Mouse (Mus musculus): ENCODE measurements around the gene Tph2.

Tph2 gene

DNA sequence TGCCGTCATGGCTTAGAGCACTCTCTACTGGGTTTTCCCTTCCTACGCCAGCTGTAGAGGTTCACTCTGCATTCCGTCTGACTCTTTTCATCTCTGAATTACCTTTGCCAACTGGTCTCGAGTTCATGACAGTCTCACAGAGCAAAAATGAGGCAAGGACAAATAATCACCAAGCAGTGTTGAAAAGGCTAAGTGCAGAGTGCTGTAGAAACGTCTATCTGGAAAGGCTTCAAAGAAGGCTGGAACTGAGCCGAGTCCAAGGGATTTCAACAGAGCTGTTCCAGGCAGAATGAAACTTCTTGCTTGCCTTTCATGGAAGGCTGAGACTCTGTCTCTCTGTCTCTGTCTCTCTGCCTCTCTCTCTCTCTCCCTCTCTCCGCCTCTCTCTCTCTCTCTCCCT lies 47.8 kb downstream of the Tph2 start:
- no peak for DNase-seq (ENCODE audit: low spot score in 2 of 2)

DNA sequence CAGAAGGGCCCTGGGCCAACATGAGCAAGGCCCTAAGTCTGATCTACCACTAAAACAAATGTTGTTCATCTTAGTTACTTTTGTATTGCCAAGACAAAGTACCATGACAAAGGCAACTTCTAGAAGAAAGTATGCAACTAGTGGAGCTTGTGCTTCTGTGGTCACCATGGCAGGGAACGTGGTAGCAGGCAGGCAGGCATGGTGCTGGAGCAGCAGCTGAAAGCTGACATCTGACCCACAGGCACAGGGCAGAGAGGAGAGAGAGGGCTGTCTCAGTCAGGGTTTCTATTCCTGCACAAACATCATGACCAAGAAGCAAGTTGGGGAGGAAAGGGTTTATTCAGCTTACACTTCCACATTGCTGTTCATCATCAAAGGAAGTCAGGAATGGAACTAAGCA lies 56.9 kb downstream of the Tph2 start:
- DNase-seq (ENCODE audit: low spot score in 2 of 2), result no peak

DNA sequence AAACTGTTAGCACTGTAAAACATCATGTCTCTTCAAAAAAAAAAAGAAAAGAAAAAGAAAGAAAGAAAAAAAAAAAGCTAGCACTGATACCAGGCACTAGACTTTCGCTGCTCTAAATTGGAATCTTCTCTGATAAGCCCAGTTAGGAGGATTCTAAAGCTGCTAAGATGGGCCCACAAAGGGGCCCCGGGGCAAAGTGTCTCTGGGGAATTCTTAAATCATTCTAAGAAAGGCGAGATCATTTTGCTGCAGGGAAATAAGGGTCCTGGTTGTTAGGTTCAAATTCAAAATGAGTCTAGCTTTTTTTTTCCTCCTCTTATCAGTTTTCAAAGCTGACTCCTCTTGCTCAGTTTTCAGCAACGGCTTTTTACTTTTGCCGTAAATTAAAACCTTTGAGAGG lies 59.3 kb downstream of the Tph2 start:
- DNase-seq (ENCODE audit: low spot score in 2 of 2), result no peak

DNA sequence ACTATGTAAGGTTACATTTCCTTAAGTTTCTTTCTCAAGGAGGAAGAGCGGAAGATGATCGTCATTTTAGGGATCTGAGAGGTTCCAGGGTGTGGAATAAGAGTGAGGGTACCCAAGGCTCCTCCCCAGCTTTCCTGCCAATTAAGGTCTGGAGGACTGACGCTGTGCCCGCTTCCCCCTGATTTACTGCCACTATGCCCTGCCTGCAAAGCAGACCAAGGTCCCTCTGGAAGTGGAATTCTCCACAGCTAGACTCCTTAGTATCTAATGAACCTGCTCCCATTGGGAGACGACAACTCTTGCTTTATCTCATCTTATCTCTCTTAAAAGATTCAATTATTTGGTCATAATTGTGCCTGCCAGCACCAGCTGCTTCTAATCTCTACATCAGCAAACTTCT lies 59.8 kb downstream of the Tph2 start:
- no peak for DNase-seq (ENCODE audit: low spot score in 2 of 2)

DNA sequence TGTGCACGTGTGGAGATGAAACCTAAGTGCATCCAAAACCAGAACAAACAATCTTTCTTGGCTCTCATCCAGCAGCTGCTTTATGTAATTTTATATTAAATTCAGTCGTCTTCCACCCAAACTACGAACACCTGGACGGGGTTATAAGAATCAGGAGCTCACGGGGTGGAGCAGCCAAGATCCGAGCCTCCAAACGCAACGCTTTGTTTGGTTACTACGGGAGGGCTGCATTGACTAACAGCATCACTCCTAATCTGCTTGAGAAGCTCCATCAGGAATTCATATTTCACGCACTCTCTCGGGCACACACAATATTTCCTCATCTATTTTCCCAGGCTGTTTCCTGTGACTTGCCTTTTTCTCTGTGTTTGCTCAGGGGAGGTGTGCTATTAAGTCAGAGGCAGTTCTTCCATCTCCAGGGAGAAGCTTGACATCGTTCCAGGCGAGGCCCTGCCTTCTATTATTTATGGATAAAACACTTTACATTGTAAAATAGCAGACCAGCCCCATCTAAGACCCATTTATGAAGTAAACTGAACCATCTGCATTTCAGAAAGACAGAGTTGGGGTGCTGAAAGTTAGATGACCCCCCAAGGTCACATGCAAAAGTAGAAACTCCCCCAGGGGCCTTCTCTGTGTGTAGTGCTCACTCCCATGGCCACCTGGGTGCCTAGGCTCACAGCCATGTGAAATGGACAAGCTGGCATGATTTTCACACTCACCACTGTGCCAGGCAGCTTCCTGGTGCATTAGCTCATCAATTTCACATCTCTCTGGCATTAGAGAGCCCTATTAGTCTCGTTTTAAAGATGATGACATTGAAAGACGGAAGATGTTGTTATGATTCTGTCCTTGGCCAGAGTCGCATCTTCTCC lies 76.9 kb downstream of the Tph2 start:
- no peak for DNase-seq (ENCODE audit: low spot score in 2 of 2)

DNA sequence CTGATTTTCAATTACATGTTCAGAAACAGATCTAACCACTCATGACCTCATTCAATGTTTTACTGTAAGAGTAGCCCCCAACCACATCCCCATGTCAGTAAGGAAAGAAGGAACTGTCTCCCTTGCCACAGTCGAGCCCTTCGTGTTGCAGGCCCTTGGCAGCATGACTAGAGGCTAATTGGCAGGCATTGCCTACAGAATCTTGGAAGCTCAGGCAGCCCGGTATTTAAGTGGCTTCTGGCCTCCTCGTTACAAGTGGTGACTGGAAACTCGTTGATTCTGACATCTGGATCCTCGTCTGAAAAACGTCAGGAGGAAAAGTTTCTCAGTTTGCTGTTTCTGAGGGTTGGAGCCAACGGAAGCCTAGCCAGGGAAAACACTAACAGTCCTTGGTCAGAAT lies 80.6 kb downstream of the Tph2 start:
- DNase-seq (ENCODE audit: low spot score in 2 of 2), result no peak

DNA sequence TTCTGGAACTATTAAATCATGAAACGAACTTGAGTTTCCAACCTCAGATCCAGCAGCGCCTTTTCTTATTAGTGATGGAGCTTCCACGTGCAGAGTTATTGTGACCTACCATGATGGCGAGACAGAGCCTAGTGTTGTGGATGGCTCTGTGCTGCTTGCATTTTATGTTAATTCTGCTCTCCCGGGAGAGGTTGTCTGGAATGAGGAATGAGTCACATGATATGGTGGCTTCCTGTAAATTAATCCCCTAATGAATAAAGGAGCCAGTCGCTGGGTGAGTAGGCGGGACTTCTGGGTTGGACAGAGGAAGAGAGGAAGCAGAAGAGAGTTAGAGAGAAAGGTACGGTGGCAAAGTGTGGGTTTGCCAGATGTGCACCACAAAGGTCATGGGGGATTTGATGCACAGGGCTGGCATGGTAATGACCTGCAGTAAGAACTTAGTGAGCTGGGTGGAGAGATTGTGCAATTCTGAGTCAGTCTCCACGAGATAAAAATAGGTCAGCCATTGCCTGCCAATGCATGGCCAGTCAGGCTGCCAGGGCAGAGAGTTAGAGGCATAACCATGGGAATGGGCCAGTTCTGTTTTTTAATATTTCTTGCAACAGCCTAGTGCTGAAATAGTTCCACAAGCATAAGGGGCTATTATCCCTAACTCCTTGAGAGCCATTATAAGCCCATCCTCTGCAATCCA lies 84.8 kb downstream of the Tph2 start:
- no peak for DNase-seq (ENCODE audit: low spot score in 2 of 2)

DNA sequence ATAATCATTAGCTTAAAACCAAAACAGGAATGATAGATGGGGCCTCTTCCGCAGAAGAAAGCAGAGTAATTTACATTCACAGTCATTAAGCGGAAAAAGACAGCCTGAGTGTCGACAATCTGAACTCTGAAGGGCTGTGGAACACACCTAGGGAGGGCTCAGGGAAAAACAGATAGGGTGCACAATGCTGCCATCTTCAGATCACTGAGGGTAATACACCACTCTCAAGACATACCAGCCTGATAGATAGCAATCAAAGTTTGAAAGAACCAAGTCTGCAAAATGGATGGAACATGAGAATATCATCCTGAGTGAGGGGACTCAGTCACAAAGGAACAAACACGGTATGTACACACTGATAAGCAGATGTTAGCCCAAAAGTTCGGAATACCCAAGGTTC lies 87.7 kb downstream of the Tph2 start:
- no peak for DNase-seq (ENCODE audit: low spot score in 2 of 2)

DNA sequence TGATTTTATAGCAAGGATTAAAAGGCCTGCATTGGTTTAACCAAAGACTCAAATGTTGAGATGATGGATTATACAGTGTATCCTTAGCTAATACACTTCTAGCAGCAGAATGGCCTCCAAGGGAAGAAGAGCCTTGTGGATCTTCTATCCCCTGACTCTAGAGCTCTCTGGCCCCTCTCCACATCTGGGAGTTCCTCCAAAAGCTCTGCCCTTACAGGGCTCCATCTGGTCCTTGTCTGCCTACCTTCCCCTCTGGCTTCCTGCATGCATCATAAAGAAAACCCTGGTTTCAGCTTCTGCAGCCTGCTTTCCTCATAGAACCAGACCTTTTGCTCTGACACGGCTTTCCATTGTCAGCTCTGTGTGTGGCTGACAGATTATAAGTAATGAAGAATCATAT lies 88.6 kb downstream of the Tph2 start:
- no peak for DNase-seq (ENCODE audit: low spot score in 2 of 2)

DNA sequence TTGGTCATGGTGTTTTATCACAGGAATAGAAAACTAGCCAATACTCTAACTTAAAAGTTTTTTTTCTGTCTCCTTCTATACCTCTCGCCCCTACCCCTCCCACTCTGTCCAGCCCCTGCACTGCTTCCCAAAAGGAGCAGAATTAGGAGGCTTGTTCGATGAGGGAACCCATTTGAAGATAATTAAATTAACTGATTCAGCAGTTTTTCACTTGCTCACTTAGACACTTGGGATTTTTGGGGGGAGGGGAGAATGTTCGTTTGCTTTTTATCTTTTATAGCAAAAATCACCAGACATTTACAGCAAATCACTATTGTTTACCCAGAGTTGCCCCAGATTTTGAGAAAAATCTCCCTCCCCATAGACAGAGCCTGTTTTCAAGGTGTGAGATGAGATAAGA lies 106.6 kb downstream of the Tph2 start:
- no peak for DNase-seq (ENCODE audit: low spot score in 2 of 2)

DNA sequence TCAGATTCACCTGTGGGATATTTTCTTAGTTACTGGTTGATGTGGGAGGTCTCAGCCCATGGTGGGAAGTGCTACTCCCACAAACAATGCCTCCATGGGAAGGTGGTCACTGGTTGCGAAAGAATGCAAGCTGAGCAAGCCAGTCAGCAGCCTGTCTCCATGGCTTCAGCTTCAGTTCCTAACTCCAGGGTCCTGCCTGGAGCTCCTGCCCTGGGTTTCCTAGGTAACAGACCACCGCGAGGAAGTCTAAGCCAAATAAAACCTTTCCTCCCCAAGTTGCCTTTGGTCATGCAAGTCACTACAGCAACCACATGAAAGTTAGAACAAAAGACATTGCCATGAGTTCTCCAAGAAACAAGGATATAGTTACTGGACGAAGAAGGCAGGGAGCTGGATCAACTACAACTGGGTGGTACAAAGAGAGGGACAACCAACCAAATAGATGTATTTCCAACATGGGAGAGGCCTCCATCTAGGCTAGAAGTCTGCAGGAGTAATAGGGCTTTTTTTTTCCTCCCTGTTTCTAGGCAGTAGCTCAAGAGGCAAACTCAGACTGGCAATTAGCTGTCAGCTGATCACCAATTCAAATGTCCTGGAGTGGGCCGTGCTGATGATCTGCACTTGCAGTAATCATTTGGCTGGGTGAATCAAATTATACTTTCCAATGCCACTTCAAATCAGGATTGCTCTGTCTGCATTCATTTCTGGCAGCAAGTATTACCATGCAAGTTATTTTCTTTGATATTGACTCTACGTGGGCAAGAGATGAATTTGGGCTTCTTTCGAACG lies 115.5 kb downstream of the Tph2 start:
- no peak for DNase-seq (ENCODE audit: low spot score in 2 of 2)

DNA sequence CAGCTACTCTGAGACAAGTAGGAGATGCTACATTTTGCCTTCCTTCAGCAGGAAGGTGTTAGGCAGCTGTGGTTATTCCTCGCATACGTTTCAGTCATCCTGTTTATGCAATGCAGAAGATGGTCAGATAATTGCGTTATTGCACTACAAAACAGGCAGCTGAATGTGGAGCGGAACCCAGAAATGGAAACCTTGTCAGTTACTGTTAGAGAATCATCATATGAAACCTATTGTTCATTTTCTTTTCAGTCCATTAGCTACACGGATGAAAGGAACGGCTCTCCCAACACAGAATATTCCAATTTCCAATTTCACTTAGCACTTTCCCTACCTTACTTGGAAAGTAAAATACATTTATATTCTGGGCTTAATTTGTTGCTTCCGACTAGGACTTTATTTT lies 120.9 kb downstream of the Tph2 start:
- no peak for DNase-seq (ENCODE audit: low spot score in 2 of 2)

DNA sequence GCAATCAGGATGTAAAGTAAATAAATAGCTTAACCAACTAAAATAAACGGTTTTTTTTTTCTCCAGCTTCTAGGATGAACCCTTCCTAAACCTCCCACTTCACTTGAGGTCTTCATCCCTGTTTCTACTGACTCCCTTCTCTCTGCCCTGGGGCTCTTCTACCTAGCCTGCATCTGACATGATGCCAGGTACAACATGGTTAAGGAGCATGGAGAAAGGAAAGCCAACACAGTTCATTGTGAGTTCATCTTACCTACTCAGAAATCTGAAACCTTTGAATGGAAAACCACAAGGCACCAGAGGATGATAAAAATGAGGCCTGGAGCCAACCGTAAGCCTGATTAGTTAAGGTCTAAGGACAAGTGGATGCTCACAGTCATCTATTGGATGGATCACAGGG lies 123.3 kb downstream of the Tph2 start:
- no peak for DNase-seq (ENCODE audit: low spot score in 2 of 2)

DNA sequence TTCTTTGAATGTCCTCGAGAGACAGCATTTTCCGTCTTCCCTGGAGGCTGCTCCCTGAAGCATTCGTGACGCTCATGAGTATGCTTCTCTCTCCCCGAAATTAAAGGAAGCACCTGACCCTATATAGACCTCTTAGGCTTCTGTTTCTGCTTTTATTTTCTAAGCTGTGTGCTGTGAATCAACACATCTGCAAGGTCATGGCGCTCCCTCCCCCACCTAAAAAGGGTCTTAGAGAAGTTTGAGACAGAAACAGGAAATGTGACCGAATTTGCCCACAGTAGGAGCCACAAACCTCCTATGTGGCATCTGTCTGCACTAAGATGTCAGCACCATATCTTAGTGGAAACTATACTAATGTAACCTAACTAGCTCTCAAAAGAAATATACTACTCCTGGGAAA lies 124.1 kb downstream of the Tph2 start:
- DNase-seq (ENCODE audit: low spot score in 2 of 2), result no peak

DNA sequence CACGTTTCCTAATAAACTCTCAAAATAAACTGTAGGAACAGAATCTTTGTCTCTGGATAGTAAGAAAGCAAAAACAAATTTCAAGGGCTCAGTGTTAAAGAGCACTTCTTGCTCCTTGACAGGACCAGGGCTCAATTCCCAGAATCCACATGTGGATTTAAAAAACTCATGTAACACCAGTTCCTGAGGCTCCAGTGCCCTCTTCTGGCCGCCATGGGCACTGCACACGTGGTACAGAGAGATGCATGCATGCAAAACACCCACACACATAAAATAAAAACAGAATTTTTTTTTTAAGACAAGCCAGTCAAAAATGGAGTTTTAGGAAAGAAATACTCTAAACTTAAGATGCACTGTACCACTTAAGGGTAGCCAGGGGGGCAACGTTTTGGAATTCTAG lies 133.2 kb downstream of the Tph2 start:
- DNase-seq (ENCODE audit: low spot score in 2 of 2), result no peak

DNA sequence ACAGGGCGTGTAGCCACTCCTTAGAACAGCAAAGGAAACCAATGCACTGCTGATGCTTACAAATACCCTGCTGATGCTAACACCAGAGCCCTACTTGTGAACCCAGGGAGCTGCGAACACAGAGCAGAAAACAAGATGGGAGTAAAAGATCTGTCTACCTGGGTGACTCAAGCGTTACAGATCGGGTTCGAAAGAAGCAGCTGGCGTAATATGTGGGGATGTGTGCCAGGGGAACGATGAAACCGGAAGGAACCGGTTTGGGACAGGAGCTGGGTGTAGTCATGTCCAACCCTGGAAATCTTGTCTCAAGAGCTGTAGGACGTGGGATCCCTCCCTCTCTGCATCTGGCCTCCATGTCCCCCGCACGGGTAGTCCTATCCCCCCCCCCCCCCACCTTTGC lies 134.1 kb downstream of the Tph2 start:
- no peak for DNase-seq (ENCODE audit: low spot score in 2 of 2)

DNA sequence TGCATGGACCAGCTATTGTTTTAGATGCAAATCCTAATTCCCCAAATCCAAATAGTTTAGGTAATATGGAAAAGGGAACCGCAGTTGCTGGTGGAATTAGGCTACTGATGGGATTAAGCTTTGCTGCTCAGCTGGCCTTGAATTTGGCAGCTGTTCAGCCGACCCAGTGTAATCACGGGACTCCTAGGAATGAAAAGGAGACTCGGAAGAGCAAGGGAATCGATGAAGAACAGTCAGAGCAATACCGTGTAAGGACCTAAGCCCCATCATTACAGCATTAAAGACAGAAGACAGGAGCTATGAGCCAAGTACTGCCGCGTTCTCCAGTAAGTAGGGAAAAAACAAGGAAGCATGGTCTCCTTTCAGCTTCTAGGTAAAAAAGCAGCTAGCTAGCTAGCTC lies 134.6 kb downstream of the Tph2 start:
- DNase-seq (ENCODE audit: low spot score in 2 of 2), result no peak

DNA sequence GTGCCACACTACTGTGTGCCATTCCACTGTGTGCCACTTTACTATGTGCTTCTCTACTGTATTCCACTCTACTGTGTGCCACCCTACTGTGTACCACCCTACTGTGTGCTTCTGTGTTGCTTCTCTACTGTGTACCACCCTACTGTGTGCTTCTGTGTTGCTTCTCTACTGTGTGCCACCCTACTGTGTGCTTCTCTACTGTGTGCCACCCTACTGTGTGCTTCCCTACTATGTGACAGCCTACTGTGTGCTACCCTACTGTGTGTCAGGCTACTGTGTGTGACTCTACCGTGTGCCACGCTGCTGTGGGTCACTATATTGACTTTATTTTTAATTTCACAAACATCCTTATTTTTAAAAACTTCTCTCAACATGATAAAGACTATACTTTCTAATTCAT lies 136.3 kb downstream of the Tph2 start:
- no peak for DNase-seq (ENCODE audit: low spot score in 2 of 2)

DNA sequence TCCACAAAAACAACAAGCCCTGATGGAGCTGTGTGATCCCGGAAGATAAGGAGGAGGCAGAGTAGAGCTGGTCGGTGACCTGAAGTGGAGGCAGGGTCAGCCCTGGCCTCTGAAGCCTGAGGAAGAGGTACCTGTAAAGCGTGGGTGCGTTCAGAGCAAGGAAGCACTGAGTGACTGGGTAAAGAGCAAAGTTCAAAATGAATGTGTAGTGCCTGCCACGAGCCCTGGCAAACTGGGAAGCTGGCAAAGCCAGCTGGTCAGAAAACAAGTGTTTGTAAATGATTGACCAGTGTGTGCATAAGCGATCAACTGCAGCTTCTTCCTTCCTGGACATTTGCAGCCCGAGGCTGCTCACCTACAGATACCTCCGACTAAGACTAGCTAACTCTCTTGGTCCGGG lies 149.1 kb downstream of the Tph2 start:
- DNase-seq (ENCODE audit: low spot score in 2 of 2), result no peak
